Mouse (Mus musculus) embryo, embryonic 11.5 days (tissue): ENCODE measurements around the gene Phtf2.

Experiments used
- DNase-seq: peaks from one replicate; pipeline ENCODE4 v3.0.0-alpha.2; 2012; ENCODE audit warnings: low read depth, low spot score

The Phtf2 gene

DNA sequence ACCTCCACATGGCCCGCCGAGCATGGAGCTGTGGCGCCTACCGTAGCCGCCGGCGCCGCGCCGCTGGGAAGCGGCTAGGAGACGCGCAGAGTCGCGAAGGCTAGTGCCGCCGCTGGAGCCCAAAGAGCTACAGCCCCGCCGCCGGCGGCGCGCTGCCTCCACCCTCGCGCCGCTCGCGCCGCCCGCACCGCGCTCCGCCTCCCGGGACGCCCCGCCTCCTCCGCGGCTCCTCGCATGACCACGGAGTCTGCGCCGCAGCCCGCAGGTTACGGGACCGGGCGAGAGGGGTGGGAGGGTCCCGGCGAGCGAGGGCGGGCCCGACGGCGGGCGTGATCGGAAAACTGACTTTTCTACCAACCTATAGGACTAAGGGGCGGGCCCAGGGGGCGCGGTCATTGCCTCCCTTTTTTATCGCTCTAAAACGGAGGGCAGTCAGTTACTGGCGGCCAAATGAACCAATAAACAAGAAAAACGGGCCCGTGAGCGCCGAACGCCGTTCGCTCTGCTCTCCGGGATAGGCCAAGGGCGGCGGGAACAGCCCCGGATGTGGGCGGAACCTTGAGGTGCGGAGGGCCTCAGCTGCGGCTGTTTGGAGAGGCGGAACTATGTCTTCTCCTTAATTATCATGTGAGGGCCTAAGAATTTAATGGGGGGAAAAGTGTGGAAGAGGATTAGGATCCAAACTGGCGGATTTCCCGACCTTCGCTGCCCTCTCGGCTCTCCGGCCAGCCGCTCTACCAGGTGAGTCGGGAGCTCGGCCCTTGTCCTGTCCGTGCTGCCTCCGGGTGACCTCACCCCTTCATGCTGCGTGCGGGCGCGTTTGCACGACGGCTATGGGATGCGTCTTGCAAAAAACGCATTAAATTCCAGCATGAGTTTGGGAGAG lies at the start of gene Phtf2, which contains the start of gene Tmem60:
Gene Phtf2 (minus strand): TSS at position 210 of the 886 bp plus-strand sequence.
Gene Tmem60 (plus strand): TSS at position 277 of the 886 bp plus-strand sequence.
- peak; percentile 95 for DNase-seq

DNA sequence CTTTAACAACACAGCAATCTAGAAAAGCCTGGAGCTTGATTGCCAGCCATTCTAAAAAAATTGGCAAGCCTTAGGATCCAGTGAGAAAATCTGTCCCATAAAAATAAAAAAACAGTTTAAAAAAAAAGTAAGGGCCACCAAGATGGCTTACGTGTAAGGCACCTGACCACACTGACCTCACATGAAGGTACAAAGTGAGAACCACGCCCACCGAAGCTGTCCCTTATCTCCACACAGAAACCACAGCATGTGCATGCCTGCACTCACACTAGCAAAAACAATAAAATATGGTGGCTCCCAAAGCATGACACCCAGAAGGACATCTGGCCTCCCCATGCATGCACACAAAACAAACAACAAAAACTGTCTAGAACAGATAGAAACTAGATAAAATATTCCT lies 49.4 kb upstream of the Phtf2 start:
- no peak for DNase-seq

GRCm38 (mm10) chr5:20930430-20930829 lies 48.5 kb upstream of the Phtf2 start:
- DNase-seq, result no peak

DNA sequence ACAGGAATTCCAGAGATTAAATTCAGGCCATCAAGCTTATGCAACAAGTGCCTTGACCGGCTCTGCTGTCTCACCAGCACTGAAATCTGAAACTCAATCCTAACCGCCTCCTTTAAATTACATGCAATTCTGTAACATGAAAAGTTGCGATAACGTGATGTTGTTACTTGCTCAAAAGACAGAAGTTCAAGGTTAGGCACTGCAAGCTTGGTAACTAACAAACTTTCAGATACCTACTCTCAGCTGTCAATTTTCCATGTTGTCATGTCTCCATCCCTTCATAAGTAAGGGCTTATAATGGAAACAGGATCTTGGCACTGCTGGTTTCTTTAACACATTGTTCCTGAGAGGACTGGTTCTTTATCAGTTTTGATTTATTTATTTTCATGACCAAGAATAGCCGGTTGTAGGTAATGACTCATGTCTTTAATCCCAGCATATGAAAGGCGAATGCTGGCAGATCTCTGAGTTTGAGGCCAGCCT lies 47.8 kb upstream of the Phtf2 start:
- DNase-seq, result no peak

DNA sequence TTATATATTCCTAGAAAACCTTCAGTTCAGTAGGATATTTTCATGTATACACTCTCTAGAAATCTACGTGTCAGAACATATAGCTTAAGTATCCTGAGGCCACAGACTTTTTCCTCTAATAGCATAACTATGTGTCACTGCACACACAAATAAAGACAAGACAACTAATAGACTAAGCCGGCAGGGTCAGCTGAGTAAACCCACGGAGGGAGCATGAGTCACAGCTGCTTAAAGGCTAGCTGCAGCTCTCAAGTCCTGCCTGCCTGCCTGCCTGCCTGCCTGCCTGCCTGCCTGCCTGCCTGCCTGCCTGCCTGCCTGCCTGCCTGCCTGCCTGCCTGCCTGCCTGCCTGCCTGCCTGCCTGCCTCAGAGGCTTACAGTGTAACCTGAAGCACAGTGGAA lies 43.5 kb upstream of the Phtf2 start:
- DNase-seq, result no peak

DNA sequence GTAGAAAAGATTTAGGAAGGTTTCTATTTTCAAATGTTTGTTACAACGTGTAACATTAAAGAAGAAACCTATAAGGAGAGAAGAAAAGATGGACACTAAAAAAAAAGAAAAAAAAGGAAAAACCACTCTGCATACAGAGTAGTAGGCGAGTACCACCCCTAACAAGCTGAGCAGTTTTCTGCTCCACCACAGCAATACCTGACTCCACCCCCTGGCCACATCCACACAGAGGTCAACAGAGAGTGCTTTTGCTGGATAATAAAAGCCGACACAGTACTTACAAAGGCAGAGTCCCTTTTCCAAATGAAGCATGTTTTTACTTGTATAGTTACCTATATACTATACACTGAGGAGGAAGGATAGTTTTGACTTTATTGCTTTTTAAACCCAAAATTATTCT lies 42.7 kb upstream of the Phtf2 start:
- DNase-seq, result no peak

- DNase-seq, result no peak
Observed at GRCm38 (mm10) chr5:20919566-20919965, 37.6 kb upstream of the Phtf2 start.

- DNase-seq, result no peak
Observed at GRCm38 (mm10) chr5:20918967-20919366, 37.0 kb upstream of the Phtf2 start.

- peak; percentile 47 for DNase-seq
Observed at GRCm38 (mm10) chr5:20913372-20914275, 31.7 kb upstream of the Phtf2 start.

GRCm38 (mm10) chr5:20911741-20912140 lies 29.8 kb upstream of the Phtf2 start:
- DNase-seq, result no peak

DNA sequence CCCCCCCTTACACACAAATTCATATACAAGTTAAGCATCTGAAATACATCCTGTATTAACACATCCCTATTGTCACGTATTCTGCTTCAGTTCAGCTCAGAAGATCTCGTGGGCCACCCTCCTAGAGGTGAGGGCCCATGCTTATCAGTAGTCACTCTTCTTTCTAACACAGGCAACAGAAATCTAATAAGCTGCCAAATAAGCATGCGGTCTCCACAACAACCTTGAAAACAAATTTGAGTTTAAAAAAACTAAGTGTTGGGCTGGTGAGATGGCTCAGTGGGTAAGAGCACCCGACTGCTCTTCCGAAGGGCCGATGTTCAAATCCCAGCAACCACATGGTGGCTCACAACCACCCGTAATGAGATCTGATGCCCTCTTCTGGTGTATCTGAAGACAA lies 24.3 kb upstream of the Phtf2 start:
- no peak for DNase-seq

- no peak for DNase-seq
Observed at GRCm38 (mm10) chr5:20905437-20905836, 23.5 kb upstream of the Phtf2 start.

DNA sequence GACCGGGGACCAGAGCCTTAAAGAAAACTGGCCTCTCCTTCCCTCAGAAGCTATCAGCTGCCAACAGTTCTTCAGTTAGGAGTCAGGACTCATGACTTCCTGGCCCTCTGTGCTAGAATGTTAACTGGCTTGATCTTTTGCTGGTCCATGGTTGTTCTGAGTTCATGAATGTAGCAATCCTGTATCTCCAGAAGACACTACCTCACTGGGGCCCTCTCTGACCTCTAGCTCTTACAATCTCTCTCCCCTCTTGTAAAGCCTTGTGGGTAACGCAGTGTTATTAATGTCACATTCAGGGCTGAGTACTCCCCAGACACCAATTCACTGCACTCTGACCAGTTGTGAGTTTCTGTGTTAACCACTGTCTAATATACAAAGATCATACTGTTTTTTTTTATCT lies 22.7 kb upstream of the Phtf2 start:
- DNase-seq, result no peak

DNA sequence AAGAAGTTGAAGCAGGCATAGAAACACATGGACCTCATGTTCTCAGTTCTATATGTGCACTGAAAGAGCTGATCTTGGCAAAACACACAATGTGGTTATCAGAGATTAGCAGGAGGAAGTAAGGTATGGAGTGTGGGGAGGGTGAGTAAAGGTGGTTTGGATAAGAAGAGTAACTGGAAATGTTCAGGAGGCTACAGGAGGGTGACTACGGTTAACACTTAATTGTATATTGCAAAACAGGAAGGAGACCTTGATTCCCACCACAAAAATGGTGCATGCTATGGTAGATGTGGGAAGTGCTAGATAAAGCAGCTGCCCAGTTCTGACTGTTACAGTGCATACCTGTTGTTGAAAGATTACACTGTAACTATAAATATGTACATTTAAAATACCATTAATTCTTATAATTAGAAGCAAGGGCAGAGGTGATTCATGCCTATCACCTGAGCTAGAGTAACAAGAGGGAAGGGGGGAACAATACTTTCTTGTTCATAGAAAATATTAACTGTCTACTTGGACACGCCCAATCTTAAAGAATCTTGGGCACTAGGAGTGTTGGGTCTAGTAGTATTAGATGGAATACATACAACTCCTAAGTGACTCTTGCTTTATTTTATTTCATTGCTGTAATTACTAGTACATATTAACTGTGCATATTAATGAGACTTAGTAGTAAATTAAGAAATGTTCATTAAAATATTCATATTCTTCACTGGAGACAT lies 15.7 kb upstream of the Phtf2 start:
- DNase-seq, result no peak

DNA sequence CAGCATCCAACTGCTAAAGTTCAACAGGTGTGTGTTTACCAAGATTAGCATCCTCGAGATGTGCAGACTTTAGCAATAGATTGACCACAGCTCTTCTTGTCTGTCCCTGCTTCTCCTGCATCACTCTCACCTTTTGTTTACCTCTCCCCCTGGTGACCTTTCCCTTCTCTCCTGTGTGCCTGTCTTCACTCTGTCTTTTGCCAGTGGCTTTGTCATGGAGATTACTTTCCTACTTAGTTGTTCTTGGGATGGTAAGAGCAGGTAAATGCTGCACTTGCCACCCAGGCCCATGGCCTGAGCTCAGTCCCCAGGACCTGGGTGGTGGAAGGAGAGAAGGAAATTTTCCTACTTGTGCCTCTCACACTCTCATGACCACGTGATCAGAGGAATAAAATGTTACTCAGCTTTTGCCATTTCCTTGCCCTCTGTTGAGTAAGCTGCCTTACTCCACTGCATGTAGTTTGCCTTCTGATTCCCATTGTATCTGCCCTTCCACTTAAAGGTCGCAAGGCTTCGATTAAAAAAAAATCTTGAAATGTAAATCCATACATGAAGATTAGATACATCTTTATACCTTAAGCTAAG lies 2.2 kb upstream of the Phtf2 start:
- no peak for DNase-seq

- peak; percentile 22 for DNase-seq
Observed at GRCm38 (mm10) chr5:20880797-20881775, 838 bp downstream of the Phtf2 start.

DNA sequence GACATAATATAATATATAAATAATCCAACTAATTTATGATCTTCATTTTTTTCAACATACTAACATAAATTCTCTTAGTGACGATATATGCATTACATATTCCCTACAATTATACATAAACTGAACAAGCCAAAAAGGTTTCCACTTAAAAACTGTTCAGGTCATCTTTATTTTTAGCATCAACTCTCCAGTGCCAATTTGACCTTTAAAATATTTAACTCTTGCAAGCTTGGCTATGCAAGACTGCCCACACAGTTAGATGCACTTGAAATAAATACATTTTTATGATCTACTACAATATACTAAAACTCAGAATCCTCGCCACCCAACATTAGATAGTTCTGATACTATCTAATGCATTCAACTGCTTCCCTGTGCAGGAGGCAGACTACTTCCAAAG lies 1.5 kb downstream of the Phtf2 start:
- DNase-seq, result no peak

GRCm38 (mm10) chr5:20876934-20877426 lies 4.9 kb downstream of the Phtf2 start:
- DNase-seq, result no peak

DNA sequence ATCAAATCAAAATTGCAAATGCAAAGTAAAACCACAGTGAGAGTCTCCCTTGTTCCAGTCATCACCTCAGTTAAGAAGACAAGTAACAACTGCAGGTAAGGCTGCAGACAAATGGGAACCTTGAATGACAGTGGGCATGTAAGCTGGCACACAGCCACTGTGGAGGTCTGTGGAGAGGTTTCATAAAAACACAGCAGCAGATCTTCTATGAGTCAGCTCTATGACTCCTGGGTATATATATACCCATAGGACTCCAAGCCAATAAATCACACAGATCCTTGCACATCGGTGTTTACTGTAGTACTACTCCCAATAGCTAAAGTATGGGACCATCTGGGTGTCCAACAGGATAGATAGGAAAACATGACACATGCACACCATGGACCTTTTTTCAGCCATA lies 8.8 kb downstream of the Phtf2 start:
- DNase-seq, result no peak
